Mouse (Mus musculus) right cerebral cortex, postnatal 14 days (tissue): ENCODE measurements around the gene Gm49384.
"Not testable (repeated sequence)": the region's sequence is repeated elsewhere in the genome, so short reads cannot be mapped to it uniquely, and the experiment has no call there.

Experiments used
- DNase-seq: peaks from one replicate; pipeline ENCODE4 v3.0.0; 2022

The Gm49384 gene

DNA sequence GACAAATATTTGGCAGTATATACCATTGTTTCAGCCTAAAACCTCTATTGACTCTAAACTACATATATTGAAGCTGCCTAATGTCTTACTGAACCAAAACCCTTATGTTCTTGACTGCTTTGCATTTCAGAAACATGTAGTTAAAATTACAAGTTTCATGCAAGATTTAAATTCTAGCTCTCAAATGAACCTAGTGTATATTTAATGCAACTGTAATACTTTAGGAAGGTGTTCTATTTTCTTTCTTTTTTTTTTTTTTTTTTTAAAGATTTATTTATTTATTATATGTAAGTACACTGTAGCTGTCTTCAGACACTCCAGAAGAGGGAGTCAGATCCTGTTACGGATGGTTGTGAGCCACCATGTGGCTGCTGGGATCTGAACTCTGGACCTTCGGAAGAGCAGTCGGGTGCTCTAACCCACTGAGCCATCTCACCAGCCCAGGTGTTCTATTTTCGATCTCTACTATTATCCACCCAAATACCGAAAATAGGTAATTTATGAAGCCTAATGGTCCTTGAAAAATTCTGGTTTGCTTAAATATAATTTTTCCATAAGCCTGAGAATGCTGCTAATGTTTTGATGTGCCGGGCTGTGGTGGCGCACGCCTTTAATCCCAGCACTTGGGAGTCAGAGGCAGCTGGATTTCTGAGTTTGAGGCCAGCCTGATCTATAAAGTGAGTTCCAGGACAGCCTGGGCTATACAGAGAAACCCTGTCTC, 37.0 kb downstream of the Gm49384 start:
- DNase-seq, result not testable (repeated sequence)

DNA sequence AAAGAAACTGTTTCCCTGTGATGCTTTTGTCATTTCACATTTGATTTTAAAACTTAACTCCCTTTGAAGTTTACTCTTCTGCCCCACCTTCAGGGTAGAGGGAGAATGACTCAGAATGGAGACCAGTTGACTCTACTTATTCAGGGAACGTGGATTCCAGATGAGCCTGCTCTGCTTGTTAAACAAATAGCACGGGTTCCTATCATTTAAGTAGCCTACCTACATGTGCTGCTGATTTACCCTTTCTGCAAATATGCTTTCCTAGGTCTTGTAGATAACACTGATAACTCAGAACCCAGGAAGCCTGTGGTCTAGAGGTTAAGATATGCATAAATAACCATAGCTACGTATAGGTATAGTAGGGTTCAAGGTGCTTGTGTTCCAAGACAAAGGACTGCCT, 39.2 kb downstream of the Gm49384 start:
- no peak for DNase-seq

DNA sequence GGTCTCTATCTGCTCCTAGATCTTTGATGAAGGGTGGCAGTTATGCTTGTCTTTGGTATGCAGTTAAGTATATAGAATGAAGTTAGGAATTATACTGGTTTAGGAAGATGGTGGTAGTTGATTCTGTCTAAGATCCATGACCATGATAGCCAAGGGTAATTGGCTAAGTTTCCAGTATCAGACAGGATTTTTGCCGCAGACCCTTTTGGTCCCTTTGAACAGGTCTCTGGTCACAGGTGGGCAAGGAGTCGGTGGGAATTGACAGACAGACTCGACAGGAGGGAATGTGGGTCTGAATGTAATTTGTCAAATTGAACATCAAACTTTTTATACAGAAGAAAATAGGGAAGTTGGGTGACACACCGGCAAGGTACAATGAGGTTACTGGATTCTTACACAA, 40.5 kb downstream of the Gm49384 start:
- DNase-seq, result not testable (repeated sequence)

DNA sequence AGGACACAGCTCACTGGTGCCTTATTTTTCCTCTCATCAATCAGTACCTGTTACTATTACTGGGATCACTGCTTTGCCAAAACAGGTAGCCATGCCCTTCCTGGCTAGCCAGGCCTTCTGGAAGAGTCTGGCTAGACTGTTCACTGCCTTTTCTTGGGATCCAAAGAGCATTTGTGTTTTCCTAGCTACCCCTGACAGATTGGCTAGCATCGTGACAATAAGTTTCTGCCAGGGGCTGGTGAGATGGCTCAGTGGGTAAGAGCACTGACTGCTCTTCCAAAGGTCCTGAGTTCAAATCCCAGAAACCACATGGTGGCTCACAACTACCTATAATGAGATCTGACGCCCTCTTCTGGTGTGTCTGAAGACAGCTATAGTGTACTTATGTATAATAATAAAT, 43.4 kb downstream of the Gm49384 start:
- DNase-seq, result not testable (repeated sequence)

GRCm38 (mm10) chr12:69159578-69159940, 44.5 kb downstream of the Gm49384 start:
- no peak for DNase-seq

DNA sequence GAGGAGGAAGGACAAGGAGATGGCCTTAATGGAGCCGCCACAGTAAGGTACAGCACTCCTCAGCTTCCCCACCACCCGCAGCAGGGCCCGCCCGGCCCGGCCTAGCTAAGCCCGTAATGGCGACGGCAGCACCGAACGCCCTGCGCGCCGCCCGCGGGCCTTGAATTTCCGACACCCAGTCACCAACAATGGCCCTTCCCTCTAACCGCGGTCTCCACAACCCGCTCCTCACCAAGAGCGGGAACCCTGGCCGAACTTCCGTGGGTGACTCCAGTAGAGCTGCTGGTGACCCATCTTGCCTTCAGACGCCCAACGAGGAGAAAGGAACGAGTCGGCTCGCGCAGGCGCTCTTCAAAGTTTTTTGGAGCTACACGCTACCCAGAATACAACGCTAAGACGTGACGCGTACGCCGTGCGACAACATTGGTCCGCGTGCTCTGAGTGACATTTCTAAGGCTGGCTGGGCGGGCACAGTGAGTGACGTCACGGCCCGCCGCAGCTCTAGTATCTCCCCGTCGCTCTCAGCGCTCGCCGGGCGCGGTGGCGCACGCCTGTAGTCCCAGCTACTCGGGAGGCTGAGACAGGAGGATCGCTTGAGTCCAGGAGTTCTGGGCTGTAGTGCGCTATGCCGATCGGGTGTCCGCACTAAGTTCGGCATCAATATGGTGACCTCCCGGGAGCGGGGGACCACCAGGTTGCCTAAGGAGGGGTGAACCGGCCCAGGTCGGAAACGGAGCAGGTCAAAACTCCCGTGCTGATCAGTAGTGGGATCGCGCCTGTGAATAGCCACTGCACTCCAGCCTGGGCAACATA, 45.1 kb downstream of the Gm49384 start, which contains the start of gene Rps29:
Gene Rps29, minus strand, starts transcription at position 422 of the 813 bp plus-strand sequence.
- peak; percentile 96 for DNase-seq

- DNase-seq, result no peak
Measured at GRCm38 (mm10) chr12:69158366-69158764, 45.7 kb downstream of the Gm49384 start.

DNA sequence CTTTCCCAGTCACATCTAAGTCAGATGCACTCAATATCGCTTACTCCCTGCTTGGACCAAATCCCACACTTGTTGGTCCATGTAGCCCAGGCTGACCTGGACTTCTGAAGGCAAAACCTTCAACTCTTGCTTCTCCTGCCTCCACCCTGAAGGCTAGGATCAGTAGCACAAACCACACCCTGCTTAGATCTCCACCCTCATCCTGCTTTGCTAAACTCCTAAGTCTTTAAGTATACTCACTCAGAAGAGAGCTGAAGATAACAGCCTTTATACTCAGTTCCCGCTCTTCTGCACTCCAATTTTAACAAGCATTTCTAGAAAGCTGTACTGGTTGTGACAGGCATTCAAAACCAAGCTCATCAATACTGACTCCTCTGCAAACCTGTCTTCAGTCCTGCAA, 47.0 kb downstream of the Gm49384 start:
- no peak for DNase-seq

- no peak for DNase-seq
Measured at GRCm38 (mm10) chr12:69156436-69156835, 47.6 kb downstream of the Gm49384 start.

DNA sequence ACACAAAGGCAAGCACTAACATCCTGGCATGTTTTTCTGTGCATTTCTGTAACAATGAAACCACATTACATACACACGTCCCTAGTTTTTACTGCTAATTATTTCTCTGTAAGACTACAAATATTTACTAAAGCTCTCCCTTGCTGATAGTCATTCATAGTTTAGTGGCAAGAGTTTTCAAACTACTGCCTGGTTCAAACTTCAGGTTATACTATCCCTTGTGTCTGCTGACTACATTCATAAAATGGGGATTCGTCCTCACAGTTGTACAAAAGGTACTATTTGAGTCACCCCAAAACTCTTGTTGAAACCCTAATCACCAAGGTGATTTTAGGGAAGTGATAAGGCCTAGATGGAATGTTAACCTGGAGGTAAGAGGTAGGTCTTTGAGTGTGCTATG, 48.1 kb downstream of the Gm49384 start:
- no peak for DNase-seq

DNA sequence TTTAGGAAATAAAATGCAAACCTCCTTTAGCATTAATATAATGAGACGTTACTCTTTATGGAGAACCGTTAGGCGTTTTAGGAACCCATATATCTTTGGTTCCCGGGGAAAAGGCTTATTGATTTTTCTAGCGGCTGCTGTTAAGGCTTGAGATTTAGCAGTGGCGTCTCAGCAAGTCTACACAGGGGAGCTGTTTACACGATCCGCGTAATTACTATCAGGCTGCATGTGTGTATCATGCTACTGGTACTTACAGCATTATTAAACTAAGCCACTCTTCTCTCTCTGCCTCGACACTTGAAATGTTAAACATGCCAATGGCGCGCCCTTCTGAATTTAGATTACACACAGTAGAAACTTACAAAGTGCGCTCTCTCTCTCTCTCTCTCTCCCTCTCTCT, 54.0 kb downstream of the Gm49384 start:
- DNase-seq, result no peak

- DNase-seq, result no peak
Measured at GRCm38 (mm10) chr12:69147166-69147735, 56.8 kb downstream of the Gm49384 start.

GRCm38 (mm10) chr12:69143460-69143859, 60.6 kb downstream of the Gm49384 start:
- DNase-seq, result no peak

DNA sequence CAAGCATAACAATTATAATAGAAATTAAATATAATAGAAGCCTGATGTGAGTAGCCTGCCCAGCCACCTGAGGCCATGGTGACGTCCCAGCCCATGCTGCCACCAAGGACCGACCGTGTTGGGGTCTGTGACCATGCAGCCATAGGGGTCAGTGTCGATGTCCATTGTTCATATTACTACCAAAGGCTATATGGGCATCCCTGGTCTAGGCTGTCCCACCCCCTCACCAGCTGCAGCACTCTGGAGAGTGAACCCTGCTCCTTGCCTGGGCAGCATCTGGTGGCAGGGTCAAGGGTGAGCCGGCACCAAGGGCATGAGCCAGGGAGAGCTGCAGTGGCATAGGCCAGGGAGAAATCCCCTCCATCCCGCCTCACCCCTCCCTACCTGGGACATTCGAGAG, 64.2 kb downstream of the Gm49384 start:
- no peak for DNase-seq
